In the genomic region with DNA sequence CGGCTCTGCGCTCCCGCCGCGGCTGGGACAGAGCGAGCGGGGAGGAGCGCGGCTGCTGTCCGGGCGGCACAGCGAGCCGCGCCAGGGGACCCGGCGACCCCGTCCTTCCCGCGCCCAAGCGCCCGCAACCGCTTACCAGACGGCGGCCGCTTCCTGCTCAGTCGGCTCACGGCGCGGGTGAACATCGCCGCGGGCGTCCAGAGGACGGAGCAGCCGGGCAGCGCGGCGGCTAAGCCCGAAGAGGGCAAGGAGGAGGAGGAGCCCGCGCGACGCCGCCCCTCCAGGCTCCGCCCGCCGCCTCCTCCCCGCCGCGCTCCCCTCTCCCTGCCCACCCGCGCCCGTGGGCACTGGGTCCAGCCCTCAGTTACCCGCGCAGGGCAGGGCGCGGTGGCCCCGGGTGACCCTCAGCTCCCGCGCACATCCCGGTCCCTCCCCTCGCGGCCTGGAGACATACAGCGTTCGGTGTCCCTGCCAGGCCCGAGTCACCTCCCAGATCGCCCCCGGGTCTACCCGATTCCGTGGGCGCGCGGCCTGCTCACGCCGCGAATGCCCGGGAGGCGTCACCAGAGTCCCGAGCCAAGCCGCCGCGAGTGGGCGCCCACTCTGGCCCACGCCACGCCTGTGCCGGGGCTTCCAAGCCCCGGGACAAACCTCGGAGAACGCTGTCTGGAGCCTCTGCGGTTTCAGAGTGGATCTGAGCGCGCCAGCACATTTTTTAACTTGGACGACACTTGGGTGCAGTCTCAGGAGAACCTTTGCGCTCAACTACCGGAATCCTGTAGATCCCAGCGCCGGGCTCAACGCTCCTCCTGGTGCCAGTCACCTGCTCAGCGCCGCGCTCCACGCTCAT, we compare ENCODE assay signal across 8 mouse cellular contexts. TPM values are rescaled to one million over a fixed set of nuclear protein-coding genes. Genes with fewer than 3 reads are reported as not detected.
A peak's percentile ranks its signal among the peaks of the same experiment; 100 is the strongest.
DNase-seq lines count a peak whose midpoint lies in the region; ATAC-seq and TF ChIP-seq lines count a peak whose summit lies in the region.

A gene (minus strand): TSS at position 829 of the 850 bp plus-strand sequence.

- TF ChIP-seq RAD21 in CH12.LX (IDR thresholded peaks at IDR 0.05; ENCODE audit: low read depth, low read length): no peak

- no peak within 1 kb of the TSS for H3K27ac ChIP-seq in CH12.LX (ENCODE audit: insufficient read depth, low read depth)
- H3K27ac ChIP-seq in forebrain, embryonic 15.5 days (replicated peaks): no peak within 1 kb of the TSS
- H3K27ac ChIP-seq in lung, embryonic 15.5 days: no peak within 1 kb of the TSS
- H3K27ac ChIP-seq in olfactory bulb, adult 2 months (ENCODE audit: insufficient read depth, low read depth, low read length): no peak within 1 kb of the TSS

- peak within 1 kb of the TSS; percentile 74 for H3K4me2 ChIP-seq in CH12.LX (ENCODE audit: insufficient read depth, low read depth, poor library complexity, severe bottlenecking)
- H3K4me2 ChIP-seq in forebrain, embryonic 15.5 days (replicated peaks): peak within 1 kb of the TSS; percentile 98
- peak within 1 kb of the TSS; percentile 96 for H3K4me2 ChIP-seq in lung, embryonic 15.5 days

- no peaks in the 10 kb centered on the region for H3K9me3 ChIP-seq in CH12.LX (replicated peaks; ENCODE audit: low read length)
- H3K9me3 ChIP-seq in forebrain, embryonic 15.5 days: no peaks in the 10 kb centered on the region
- no peaks in the 10 kb centered on the region for H3K9me3 ChIP-seq in lung, embryonic 15.5 days

- peaks cover 0 to 10% of the 10 kb centered on the region in 2 experiments; a peak in 2 of 4 replicates for H3K4me1 ChIP-seq in CH12.LX (ENCODE audit: control insufficient read depth in 1 of 2, insufficient read depth in 2 of 2)
- H3K4me1 ChIP-seq in forebrain, embryonic 15.5 days: peaks cover 16% of the 10 kb centered on the region
- peaks cover 37% of the 10 kb centered on the region for H3K4me1 ChIP-seq in lung, embryonic 15.5 days
- peaks cover 14% of the 10 kb centered on the region for H3K4me1 ChIP-seq in olfactory bulb, adult 2 months (ENCODE audit: control insufficient read depth, insufficient read depth, low read length)

- H3K27me3 ChIP-seq in CH12.LX (replicated peaks): peaks cover 58% of the 10 kb centered on the region
- peaks cover 40% of the 10 kb centered on the region for H3K27me3 ChIP-seq in forebrain, embryonic 15.5 days
- peaks cover 65% of the 10 kb centered on the region for H3K27me3 ChIP-seq in lung, embryonic 15.5 days

- no peak for DNase-seq in CH12.LX (ENCODE audit: extremely low read depth)
- peak; percentile 66 for DNase-seq in brain, embryonic 14.5 days (ENCODE audit: low read depth)
- DNase-seq in heart, postnatal 25 days (ENCODE audit: low spot score): peak; percentile 48
- DNase-seq in layer of hippocampus, adult 18-20 months (ENCODE audit: low spot score in 2 of 2): peak in 1 of 2 experiments; percentile 22
- DNase-seq in thymus, postnatal 14 days: peak; percentile 78

- TF ChIP-seq EP300 in CH12.LX (IDR thresholded peaks at IDR 0.05; ENCODE audit: low read length): no peak

- no peak for TF ChIP-seq CTCF in CH12.LX (conservative IDR thresholded peaks at IDR 0.05 in 1 of 2, IDR thresholded peaks at IDR 0.05 in 1 of 2; ENCODE audit: low read depth in 2 of 2, low read length in 2 of 2)
- TF ChIP-seq CTCF in brain, embryonic 14.5 days (IDR thresholded peaks at IDR 0.05; ENCODE audit: borderline replicate concordance, extremely low read depth, insufficient read depth, insufficient read length): no peak
- TF ChIP-seq CTCF in olfactory bulb, adult 2 months (IDR thresholded peaks at IDR 0.05; ENCODE audit: insufficient read depth, low read depth, low read length): no peak

- peak within 1 kb of the TSS; percentile 15; the same call in 1 of the 2 replicates for H3K9ac ChIP-seq in CH12.LX (ENCODE audit: insufficient read depth, low read depth)
- peak within 1 kb of the TSS; percentile 67 for H3K9ac ChIP-seq in forebrain, embryonic 15.5 days (replicated peaks)
- peak within 1 kb of the TSS; percentile 73 for H3K9ac ChIP-seq in lung, embryonic 15.5 days

- no peaks in the 10 kb centered on the region for H3K36me3 ChIP-seq in CH12.LX (replicated peaks in 1 of 2; ENCODE audit: control insufficient read depth in 1 of 2, insufficient read depth in 1 of 2, low read length in 1 of 2)
- H3K36me3 ChIP-seq in forebrain, embryonic 15.5 days: no peaks in the 10 kb centered on the region
- no peaks in the 10 kb centered on the region for H3K36me3 ChIP-seq in lung, embryonic 15.5 days

- dilution Hi-C loops in CH12.LX (cut with MboI; ENCODE audit: extremely low pct_ligation_motif_present, extremely low pct_unique_long_range_greater_than_20kb, low sequenced_read_pairs): no loop called here

- peak; percentile 86 for ATAC-seq in forebrain, embryonic 15.5 days (replicated peaks)
- peak; percentile 86 for ATAC-seq in lung, embryonic 15.5 days (ENCODE audit: borderline replicate concordance, extremely low read depth, low FRiP score, low TSS enrichment)

- WGBS in forebrain, embryonic 15.5 days: under 1% methylated on average over 89 of the region's 102 CpGs
- under 1% methylated on average over 78 of the region's 102 CpGs for WGBS in lung, embryonic 15.5 days
- 1% methylated on average over 93 of the region's 102 CpGs for WGBS in olfactory bulb, adult 2 months

- intact Hi-C loops in heart, postnatal 25 days (cut with DNase I): no loop called here

- no peaks in the 10 kb centered on the region for H3K79me2 ChIP-seq in CH12.LX (replicated peaks; ENCODE audit: control insufficient read depth, extremely low read depth, insufficient read depth, poor library complexity, severe bottlenecking)

- in situ Hi-C loops in CH12.LX (cut with MboI; ENCODE audit: low pct_ligation_motif_present, low pct_unique_long_range_greater_than_20kb, low sequenced_read_pairs): no loop called here

- peak; percentile 43; the same call in 1 of the 2 replicates for TF ChIP-seq POLR2A in CH12.LX (IDR thresholded peaks at IDR 0.05; ENCODE audit: low read depth, low read length)
- TF ChIP-seq POLR2A in brain, embryonic 14.5 days (IDR thresholded peaks at IDR 0.05; ENCODE audit: borderline replicate concordance, extremely low read depth, insufficient read depth, insufficient read length, poor library complexity, severe bottlenecking): no peak
- no peak for TF ChIP-seq POLR2A in olfactory bulb, adult 2 months (IDR thresholded peaks at IDR 0.05; ENCODE audit: insufficient read depth, low read depth, low read length)

- peak within 1 kb of the TSS; percentile 38 to 73 (median 54) for H3K4me3 ChIP-seq in CH12.LX (replicated peaks in 1 of 3; ENCODE audit: low read depth in 2 of 3, low read length in 2 of 3, poor library complexity in 1 of 3)
- peak within 1 kb of the TSS; percentile 72 for H3K4me3 ChIP-seq in forebrain, embryonic 15.5 days
- H3K4me3 ChIP-seq in lung, embryonic 15.5 days: peak within 1 kb of the TSS; percentile 73
- peak within 1 kb of the TSS; percentile 51 for H3K4me3 ChIP-seq in olfactory bulb, adult 2 months (ENCODE audit: insufficient read depth, low read depth, low read length)

TF ChIP-seq in CH12.LX, 34 proteins besides CTCF, POLR2A, EP300 and RAD21:
- TF ChIP-seq MEF2A (IDR thresholded peaks at IDR 0.05; ENCODE audit: borderline replicate concordance, low read depth, low read length) (no peak), UBTF (IDR thresholded peaks at IDR 0.05; ENCODE audit: low read depth, low read length) (0 out of 2 replicates have a peak, but pooled peaks have one; percentile 63), MAX (IDR thresholded peaks at IDR 0.05; ENCODE audit: low read length) (no peak), ZMIZ1 (IDR thresholded peaks at IDR 0.05; ENCODE audit: low read depth, low read length) (no peak), KAT2A (IDR thresholded peaks at IDR 0.05; ENCODE audit: insufficient replicate concordance, low read length) (no peak), NRF1 (IDR thresholded peaks at IDR 0.05; ENCODE audit: low read depth, low read length) (no peak), BHLHE40 (IDR thresholded peaks at IDR 0.05; ENCODE audit: low read depth, low read length) (no peak), RCOR1 (conservative IDR thresholded peaks at IDR 0.05; ENCODE audit: low read depth, low read length) (no peak)

RNA-seq across cellular contexts. Expression of the gene that starts here (rescaled TPM):
- total RNA-seq in CH12.LX (2012; rRNA removed): 7.4 and 11.7 TPM in 2 replicates
- total RNA-seq in CH12.LX (2014; rRNA removed): 4.3 and 6.5 TPM in 2 replicates
- polyA plus RNA-seq in CH12.LX (2012; ENCODE audit: insufficient read length, low read depth): 5.4 and 8.3 TPM in 2 replicates
- 22.8 and 29.1 TPM in 2 replicates for polyA plus RNA-seq in brain, embryonic 14.5 days (2012; rRNA removed)
- polyA plus RNA-seq in forebrain, embryonic 15.5 days (2015; fragmentation: Nextera tagmentation; extraction: Ambion mirVana): 21.9 and 22.2 TPM in 2 replicates
- total RNA-seq in heart, postnatal 25 days (2021): 10 to 100 TPM; 10.7 to 11.8 TPM
- total RNA-seq in layer of hippocampus, adult 18-20 months (2021): 10 to 100 TPM; 42.3 to 45.3 TPM
- 35.1 and 36.6 TPM in 2 replicates for polyA plus RNA-seq in lung, embryonic 15.5 days (2015; fragmentation: Nextera tagmentation; extraction: Ambion mirVana)
- polyA plus RNA-seq in olfactory bulb, adult 2 months (2012; ENCODE audit: insufficient read depth, insufficient read length, low replicate concordance, missing spikeins): not detected in 2 replicates

Comparison
In these comparisons a context has a peak if more than half of its experiments do, and no peak if none do; other contexts are left out.
1. H3K9ac ChIP-seq: peak in every context shown above with its lines; median percentile 73 in lung, embryonic 15.5 days; 67 in forebrain, embryonic 15.5 days; 15 in CH12.LX.